ENCODE assay signal across 8 mouse cellular contexts in genomic region chr11:61175778-61176177, GRCm38 (mm10). TPM values are rescaled to one million over a fixed set of nuclear protein-coding genes. Genes with fewer than 3 reads are reported as not detected.
DNase-seq lines count a peak whose midpoint lies in the region; ATAC-seq and TF ChIP-seq lines count a peak whose summit lies in the region.

No protein-coding gene starts in this region.

- no peak overlapping the region for H3K9ac ChIP-seq in heart, embryonic 14.5 days (ENCODE audit: low read length)
- no peak overlapping the region for H3K9ac ChIP-seq in hindbrain, embryonic 13.5 days
- no peak overlapping the region for H3K9ac ChIP-seq in midbrain, embryonic 12.5 days (replicated peaks)

- no peaks in the 10 kb centered on the region for H3K9me3 ChIP-seq in heart, embryonic 14.5 days (ENCODE audit: control insufficient read depth, low read length)
- H3K9me3 ChIP-seq in hindbrain, embryonic 13.5 days = no peaks in the 10 kb centered on the region
- no peaks in the 10 kb centered on the region for H3K9me3 ChIP-seq in midbrain, embryonic 12.5 days

- intact Hi-C loops in heart, postnatal 36 days (cut with DNase I) = loop anchor here (5.0 kb wide), 1 partner anchor 232 kb away; no protein-coding TSS in a partner anchor

- peak overlapping the region in 1 of 2 experiments; percentile 99; a peak in 2 of 4 replicates for H3K4me3 ChIP-seq in heart, embryonic 14.5 days (ENCODE audit: control insufficient read depth in 1 of 2, insufficient read depth in 1 of 2, low read depth in 1 of 2, low read length in 2 of 2)
- peak overlapping the region; percentile 0; the same call in 1 of the 2 replicates for H3K4me3 ChIP-seq in hindbrain, embryonic 13.5 days
- H3K4me3 ChIP-seq in midbrain, embryonic 12.5 days = no peak overlapping the region
- no peak overlapping the region for H3K4me3 ChIP-seq in kidney, adult 2 months (ENCODE audit: insufficient read depth, low read depth, low read length)

- H3K27ac ChIP-seq in heart, embryonic 14.5 days (replicated peaks in 1 of 2; ENCODE audit: control insufficient read depth in 1 of 2, insufficient read depth in 1 of 2, low read depth in 2 of 2, low read length in 2 of 2) = no peak overlapping the region
- H3K27ac ChIP-seq in hindbrain, embryonic 13.5 days = peak overlapping the region; percentile 99
- peak overlapping the region; percentile 83 for H3K27ac ChIP-seq in midbrain, embryonic 12.5 days (replicated peaks)
- no peak overlapping the region for H3K27ac ChIP-seq in kidney, adult 2 months (ENCODE audit: insufficient read depth, low read depth, low read length)

- ATAC-seq in heart, embryonic 14.5 days (ENCODE audit: insufficient number of reproducible peaks, insufficient read depth, low FRiP score, low read depth) = no peak
- no peak for ATAC-seq in hindbrain, embryonic 13.5 days (ENCODE audit: low FRiP score)
- ATAC-seq in midbrain, embryonic 12.5 days (ENCODE audit: low FRiP score, low read depth) = no peak

- no peak for TF ChIP-seq POLR2A in brain, embryonic 14.5 days (IDR thresholded peaks at IDR 0.05; ENCODE audit: borderline replicate concordance, extremely low read depth, insufficient read depth, insufficient read length, poor library complexity, severe bottlenecking)
- no peak for TF ChIP-seq POLR2A in kidney, adult 2 months (IDR thresholded peaks at IDR 0.05; ENCODE audit: low read depth, low read length)

- 0 out of 2 replicates have a peak, but pooled peaks cover 7% of the 10 kb centered on the region for H3K36me3 ChIP-seq in heart, embryonic 14.5 days (ENCODE audit: control insufficient read depth, insufficient read depth, low read length)
- no peaks in the 10 kb centered on the region for H3K36me3 ChIP-seq in hindbrain, embryonic 13.5 days
- 0 out of 2 replicates have a peak, but pooled peaks cover 3% of the 10 kb centered on the region for H3K36me3 ChIP-seq in midbrain, embryonic 12.5 days
- H3K36me3 ChIP-seq in kidney, adult 2 months (ENCODE audit: control insufficient read depth, insufficient read depth, low read length) = no peaks in the 10 kb centered on the region

- DNase-seq in heart, postnatal 36 days = no peak
- peak; percentile 14 for DNase-seq in brain, embryonic 14.5 days (ENCODE audit: low read depth)
- DNase-seq in right cerebral cortex, postnatal 36 days (ENCODE audit: low spot score in 2 of 2) = no peak
- no peak for DNase-seq in kidney, adult 2 months
- no peak for DNase-seq in kidney, adult 9 months

- H3K4me2 ChIP-seq in heart, embryonic 14.5 days (ENCODE audit: low read length) = peak overlapping the region; percentile 61
- peak overlapping the region; percentile 48 for H3K4me2 ChIP-seq in hindbrain, embryonic 13.5 days
- peak overlapping the region; percentile 45 for H3K4me2 ChIP-seq in midbrain, embryonic 12.5 days (replicated peaks)

- peaks cover 0 to 16% of the 10 kb centered on the region in 2 experiments; a peak in 3 of 4 replicates for H3K4me1 ChIP-seq in heart, embryonic 14.5 days (ENCODE audit: control insufficient read depth in 2 of 2, insufficient read depth in 2 of 2, low read length in 2 of 2)
- peaks cover 36% of the 10 kb centered on the region for H3K4me1 ChIP-seq in hindbrain, embryonic 13.5 days (replicated peaks)
- H3K4me1 ChIP-seq in midbrain, embryonic 12.5 days = peaks cover 27% of the 10 kb centered on the region
- no peaks in the 10 kb centered on the region for H3K4me1 ChIP-seq in kidney, adult 2 months (ENCODE audit: control insufficient read depth, insufficient read depth, low read length)

- no peak for TF ChIP-seq CTCF in brain, embryonic 14.5 days (IDR thresholded peaks at IDR 0.05; ENCODE audit: borderline replicate concordance, extremely low read depth, insufficient read depth, insufficient read length)
- TF ChIP-seq CTCF in kidney, adult 2 months (conservative IDR thresholded peaks at IDR 0.05; ENCODE audit: insufficient read depth, insufficient read length, low read depth, low read length) = no peak

- 71% methylated on average over 5 of the region's 5 CpGs for WGBS in heart, embryonic 14.5 days
- 60% methylated on average over 5 of the region's 5 CpGs for WGBS in hindbrain, embryonic 13.5 days
- 73% methylated on average over 5 of the region's 5 CpGs for WGBS in midbrain, embryonic 12.5 days
- WGBS in kidney, adult 2 months = 74% methylated on average over 5 of the region's 5 CpGs

- H3K27me3 ChIP-seq in heart, embryonic 14.5 days (ENCODE audit: control insufficient read depth, insufficient read depth, low read length) = no peaks in the 10 kb centered on the region
- H3K27me3 ChIP-seq in hindbrain, embryonic 13.5 days = no peaks in the 10 kb centered on the region
- no peaks in the 10 kb centered on the region for H3K27me3 ChIP-seq in midbrain, embryonic 12.5 days
- H3K27me3 ChIP-seq in kidney, adult 2 months (replicated peaks; ENCODE audit: control insufficient read depth, insufficient read depth, low read length) = no peaks in the 10 kb centered on the region

RNA-seq across cellular contexts. Expression of gene Usp22, which starts 0.9 kb away (rescaled TPM):
- 92.2 and 92.5 TPM in 2 replicates for polyA plus RNA-seq in heart, embryonic 14.5 days (2014; fragmentation: Nextera tagmentation; extraction: Ambion mirVana)
- 10 to 100 TPM; 29.9 to 37.4 TPM for total RNA-seq in heart, postnatal 36 days (2021)
- polyA plus RNA-seq in brain, embryonic 14.5 days (2012; rRNA removed) = 318 and 370 TPM in 2 replicates
- 355 and 383 TPM in 2 replicates for polyA plus RNA-seq in hindbrain, embryonic 13.5 days (2015; fragmentation: Nextera tagmentation; extraction: Ambion mirVana)
- polyA plus RNA-seq in midbrain, embryonic 12.5 days (2016; fragmentation: Nextera tagmentation; extraction: Ambion mirVana) = 338 and 345 TPM in 2 replicates
- 29.2 and 31.1 TPM in 2 replicates for polyA plus RNA-seq in kidney, adult 2 months (2012; rRNA removed)

RNA-seq across cellular contexts. Expression of gene Aldh3a1, which starts 31.6 kb away (rescaled TPM):
- polyA plus RNA-seq in heart, embryonic 14.5 days (2014; fragmentation: Nextera tagmentation; extraction: Ambion mirVana) = 0.45 and 0.53 TPM in 2 replicates
- 1 to 10 TPM; 1.7 TPM for total RNA-seq in heart, postnatal 36 days (2021)
- 0.08 TPM in 1 of 2 replicates, not detected in the other for polyA plus RNA-seq in brain, embryonic 14.5 days (2012; rRNA removed)
- polyA plus RNA-seq in hindbrain, embryonic 13.5 days (2015; fragmentation: Nextera tagmentation; extraction: Ambion mirVana) = not detected in 2 replicates
- polyA plus RNA-seq in midbrain, embryonic 12.5 days (2016; fragmentation: Nextera tagmentation; extraction: Ambion mirVana) = not detected in 2 replicates
- 1.1 and 1.3 TPM in 2 replicates for polyA plus RNA-seq in kidney, adult 2 months (2012; rRNA removed)

RNA-seq across cellular contexts. Expression of gene Tnfrsf13b, which starts 49.2 kb away (rescaled TPM):
- 1.8 and 1.9 TPM in 2 replicates for polyA plus RNA-seq in heart, embryonic 14.5 days (2014; fragmentation: Nextera tagmentation; extraction: Ambion mirVana)
- under 1 TPM; 0.86 to 0.89 TPM for total RNA-seq in heart, postnatal 36 days (2021)
- polyA plus RNA-seq in brain, embryonic 14.5 days (2012; rRNA removed) = 1.3 and 1.6 TPM in 2 replicates
- polyA plus RNA-seq in hindbrain, embryonic 13.5 days (2015; fragmentation: Nextera tagmentation; extraction: Ambion mirVana) = 1.1 and 1.3 TPM in 2 replicates
- polyA plus RNA-seq in midbrain, embryonic 12.5 days (2016; fragmentation: Nextera tagmentation; extraction: Ambion mirVana) = 0.68 and 1.6 TPM in 2 replicates
- 1.5 and 7.4 TPM in 2 replicates for polyA plus RNA-seq in kidney, adult 2 months (2012; rRNA removed)

Comparison
In these comparisons a context has a peak if more than half of its experiments do, and no peak if none do; other contexts are left out.
1. H3K27ac ChIP-seq: peak in hindbrain, embryonic 13.5 days (single experiment) and midbrain, embryonic 12.5 days (single experiment); none in heart, embryonic 14.5 days (0 of 2) and kidney, adult 2 months (single experiment).
2. Peak in every context shown above with its lines, with median percentiles within 50 percentile points of each other: H3K4me2 ChIP-seq.